ENCODE assay signal across 8 mouse cellular contexts in genomic region chr11:116221931-116222739, GRCm38 (mm10). TPM values are rescaled to one million over a fixed set of nuclear protein-coding genes. Genes with fewer than 3 reads are reported as not detected.
DNase-seq lines count a peak whose midpoint lies in the region; ATAC-seq and TF ChIP-seq lines count a peak whose summit lies in the region.

No protein-coding gene starts in this region.

- whole genome bisulfite sequencing in spleen, adult 2 months = 36% methylated on average over 53 of the region's 53 CpGs
- 20% methylated on average over 53 of the region's 53 CpGs for WGBS in intestine, embryonic 14.5 days
- 12% methylated on average over 53 of the region's 53 CpGs for WGBS in midbrain, postnatal 0 days

- no peaks in the 10 kb centered on the region for H3K9me3 ChIP-seq in intestine, embryonic 14.5 days (ENCODE audit: control insufficient read depth, low read length)
- H3K9me3 ChIP-seq in midbrain, postnatal 0 days (ENCODE audit: low read length) = no peaks in the 10 kb centered on the region; the same call in 1 of the 2 replicates

- TF ChIP-seq CTCF in spleen, adult 2 months (IDR thresholded peaks at IDR 0.05; ENCODE audit: extremely low read depth, insufficient read depth, insufficient read length, insufficient replicate concordance) = no peak
- no peak for TF ChIP-seq CTCF in midbrain, postnatal 0 days (IDR thresholded peaks at IDR 0.05)

- no peak overlapping the region for H3K27ac ChIP-seq in spleen, adult 2 months (ENCODE audit: insufficient read depth, low read length)
- H3K27ac ChIP-seq in intestine, embryonic 14.5 days (ENCODE audit: low read depth) = no peak overlapping the region
- H3K27ac ChIP-seq in midbrain, postnatal 0 days (ENCODE audit: low read depth, low read length) = no peak overlapping the region

- no peaks in the 10 kb centered on the region; the same call in 1 of the 2 replicates for H3K4me1 ChIP-seq in spleen, adult 2 months (ENCODE audit: control insufficient read depth, insufficient read depth, insufficient read length)
- H3K4me1 ChIP-seq in intestine, embryonic 14.5 days (replicated peaks; ENCODE audit: control insufficient read depth, insufficient read depth, low read length) = peaks cover 29% of the 10 kb centered on the region
- H3K4me1 ChIP-seq in midbrain, postnatal 0 days (ENCODE audit: insufficient read depth, low read length) = 0 out of 2 replicates have a peak, but pooled peaks cover 3% of the 10 kb centered on the region

- DNase-seq in adrenal gland, postnatal 10 days = peak; percentile 43
- no peak for DNase-seq in adrenal gland, adult 2 months
- no peak for DNase-seq in spleen, adult 2 months (ENCODE audit: low read depth in 1 of 2, low spot score in 2 of 2)
- no peak for DNase-seq in spleen, adult 12 weeks (ENCODE audit: low spot score)
- peak; percentile 77 for DNase-seq in intestine, embryonic 14.5 days (ENCODE audit: low spot score)
- DNase-seq in midbrain, postnatal 0 days (ENCODE audit: low spot score) = no peak

- peak overlapping the region; percentile 63 for H3K4me2 ChIP-seq in intestine, embryonic 14.5 days (ENCODE audit: low read length)
- peak overlapping the region; percentile 43 for H3K4me2 ChIP-seq in midbrain, postnatal 0 days (ENCODE audit: low read depth, low read length, poor library complexity, severe bottlenecking)

- H3K36me3 ChIP-seq in spleen, adult 2 months (ENCODE audit: control insufficient read depth, insufficient read depth, low read length) = no peaks in the 10 kb centered on the region
- no peaks in the 10 kb centered on the region for H3K36me3 ChIP-seq in intestine, embryonic 14.5 days (ENCODE audit: control insufficient read depth, insufficient read depth, low read length)
- no peaks in the 10 kb centered on the region for H3K36me3 ChIP-seq in midbrain, postnatal 0 days (ENCODE audit: insufficient read depth, low read length)

- peak overlapping the region; percentile 38 for H3K9ac ChIP-seq in intestine, embryonic 14.5 days (ENCODE audit: low read length)
- H3K9ac ChIP-seq in midbrain, postnatal 0 days (replicated peaks; ENCODE audit: low read length, poor library complexity, severe bottlenecking) = no peak overlapping the region

- ATAC-seq in intestine, embryonic 14.5 days (replicated peaks; ENCODE audit: low FRiP score, low TSS enrichment, low read depth) = no peak; the same call in 1 of the 2 replicates
- no peak for ATAC-seq in midbrain, postnatal 0 days (ENCODE audit: low FRiP score)
- ATAC-seq in megakaryocyte-erythroid progenitor cell, adult 5-6 weeks (replicated peaks; ENCODE audit: low FRiP score, low TSS enrichment, poor library complexity, severe bottlenecking) = no peak
- no peak for ATAC-seq in CD4-positive, CD25-positive, alpha-beta regulatory T cell, adult 4 months

- peak overlapping the region; percentile 0; the same call in 1 of the 2 replicates for H3K4me3 ChIP-seq in spleen, adult 2 months (ENCODE audit: extremely low read depth, insufficient read depth, insufficient read length)
- peak overlapping the region; percentile 32 for H3K4me3 ChIP-seq in intestine, embryonic 14.5 days (ENCODE audit: low read depth, low read length)
- peak overlapping the region; percentile 29 for H3K4me3 ChIP-seq in midbrain, postnatal 0 days (ENCODE audit: low read depth, low read length)

- TF ChIP-seq POLR2A in spleen, adult 2 months (IDR thresholded peaks at IDR 0.05; ENCODE audit: low read depth, low read length) = no peak

- H3K27me3 ChIP-seq in spleen, adult 2 months (ENCODE audit: control insufficient read depth, insufficient read depth, low read length) = peaks cover 2% of the 10 kb centered on the region; the same call in 1 of the 2 replicates
- peaks cover 20% of the 10 kb centered on the region; the same call in 1 of the 2 replicates for H3K27me3 ChIP-seq in intestine, embryonic 14.5 days (replicated peaks; ENCODE audit: control insufficient read depth, insufficient read depth, low read length)
- H3K27me3 ChIP-seq in midbrain, postnatal 0 days (ENCODE audit: insufficient read depth, low read length) = peaks cover 44% of the 10 kb centered on the region

RNA-seq across cellular contexts. Expression of gene Evpl, which starts 15.7 kb away (rescaled TPM):
- total RNA-seq in adrenal gland, postnatal 10 days (2021) = 1 to 10 TPM; 1.4 to 1.7 TPM
- total RNA-seq in adrenal gland, adult 2 months (2021) = 1 to 10 TPM in 1 of 2 experiments, under 1 TPM in 1; 0.43 to 1.8 TPM
- 0.49 and 0.57 TPM in 2 replicates for polyA plus RNA-seq in adrenal gland, adult 2 months (2012; rRNA removed)
- polyA plus RNA-seq in spleen, adult 2 months (2012; rRNA removed) = 0.07 and 0.18 TPM in 2 replicates
- polyA plus RNA-seq in intestine, embryonic 14.5 days (2014; fragmentation: Nextera tagmentation; extraction: Ambion mirVana) = 3.2 and 3.7 TPM in 2 replicates
- total RNA-seq in midbrain, postnatal 0 days (2014; rRNA removed) = 3.3 and 4.9 TPM in 2 replicates
- polyA plus RNA-seq in midbrain, postnatal 0 days (2015; fragmentation: Nextera tagmentation; extraction: Ambion mirVana) = 1.9 and 2.3 TPM in 2 replicates
- 0.32 TPM in 1 of 2 replicates, not detected in the other for total RNA-seq in megakaryocyte-erythroid progenitor cell, adult 5-6 weeks (2014; fragmentation: Nextera tagmentation)
- total RNA-seq in megakaryocyte-erythroid progenitor cell, adult 5-6 weeks (2017) = 0.69 and 0.80 TPM in 2 replicates
- polyA plus RNA-seq in CD4-positive, CD25-positive, alpha-beta regulatory T cell, adult 4 months (2017; shearing (Covaris generic)) = not detected

RNA-seq across cellular contexts. Expression of gene Acox1, which starts 23.3 kb away (rescaled TPM):
- 100 to 1,000 TPM; 177 to 242 TPM for total RNA-seq in adrenal gland, postnatal 10 days (2021)
- total RNA-seq in adrenal gland, adult 2 months (2021) = 100 to 1,000 TPM; 225 TPM
- 64.1 and 67.5 TPM in 2 replicates for polyA plus RNA-seq in adrenal gland, adult 2 months (2012; rRNA removed)
- polyA plus RNA-seq in spleen, adult 2 months (2012; rRNA removed) = 12.9 TPM in 2 replicates
- 33.3 and 35.1 TPM in 2 replicates for polyA plus RNA-seq in intestine, embryonic 14.5 days (2014; fragmentation: Nextera tagmentation; extraction: Ambion mirVana)
- 110 and 116 TPM in 2 replicates for total RNA-seq in midbrain, postnatal 0 days (2014; rRNA removed)
- polyA plus RNA-seq in midbrain, postnatal 0 days (2015; fragmentation: Nextera tagmentation; extraction: Ambion mirVana) = 66.1 and 69.2 TPM in 2 replicates
- total RNA-seq in megakaryocyte-erythroid progenitor cell, adult 5-6 weeks (2014; fragmentation: Nextera tagmentation) = 18.2 and 21.3 TPM in 2 replicates
- 19.9 and 27.1 TPM in 2 replicates for total RNA-seq in megakaryocyte-erythroid progenitor cell, adult 5-6 weeks (2017)
- 10 to 100 TPM; 16.9 to 24.2 TPM for polyA plus RNA-seq in CD4-positive, CD25-positive, alpha-beta regulatory T cell, adult 4 months (2017; shearing (Covaris generic))

RNA-seq across cellular contexts. Expression of gene Ten1, which starts 23.5 kb away (rescaled TPM):
- 10 to 100 TPM; 17.8 to 24.4 TPM for total RNA-seq in adrenal gland, postnatal 10 days (2021)
- 10 to 100 TPM; 24.7 to 27.3 TPM for total RNA-seq in adrenal gland, adult 2 months (2021)
- polyA plus RNA-seq in adrenal gland, adult 2 months (2012; rRNA removed) = 15.0 and 16.2 TPM in 2 replicates
- 18.3 and 24.0 TPM in 2 replicates for polyA plus RNA-seq in spleen, adult 2 months (2012; rRNA removed)
- 88.8 and 93.2 TPM in 2 replicates for polyA plus RNA-seq in intestine, embryonic 14.5 days (2014; fragmentation: Nextera tagmentation; extraction: Ambion mirVana)
- 54.2 and 60.5 TPM in 2 replicates for total RNA-seq in midbrain, postnatal 0 days (2014; rRNA removed)
- 91.2 and 101 TPM in 2 replicates for polyA plus RNA-seq in midbrain, postnatal 0 days (2015; fragmentation: Nextera tagmentation; extraction: Ambion mirVana)
- total RNA-seq in megakaryocyte-erythroid progenitor cell, adult 5-6 weeks (2014; fragmentation: Nextera tagmentation) = 82.7 and 85.5 TPM in 2 replicates
- total RNA-seq in megakaryocyte-erythroid progenitor cell, adult 5-6 weeks (2017) = 28.1 and 28.8 TPM in 2 replicates
- polyA plus RNA-seq in CD4-positive, CD25-positive, alpha-beta regulatory T cell, adult 4 months (2017; shearing (Covaris generic)) = 10 to 100 TPM; 44.6 to 49.5 TPM

RNA-seq across cellular contexts. Expression of gene Srp68, which starts 51.9 kb away (rescaled TPM):
- 10 to 100 TPM; 63.3 to 64.9 TPM for total RNA-seq in adrenal gland, postnatal 10 days (2021)
- total RNA-seq in adrenal gland, adult 2 months (2021) = 10 to 100 TPM; 70.0 to 77.0 TPM
- polyA plus RNA-seq in adrenal gland, adult 2 months (2012; rRNA removed) = 21.4 and 27.6 TPM in 2 replicates
- 25.4 and 27.0 TPM in 2 replicates for polyA plus RNA-seq in spleen, adult 2 months (2012; rRNA removed)
- 78.1 and 83.2 TPM in 2 replicates for polyA plus RNA-seq in intestine, embryonic 14.5 days (2014; fragmentation: Nextera tagmentation; extraction: Ambion mirVana)
- total RNA-seq in midbrain, postnatal 0 days (2014; rRNA removed) = 17.7 and 27.3 TPM in 2 replicates
- 47.9 and 50.9 TPM in 2 replicates for polyA plus RNA-seq in midbrain, postnatal 0 days (2015; fragmentation: Nextera tagmentation; extraction: Ambion mirVana)
- 68.2 and 80.6 TPM in 2 replicates for total RNA-seq in megakaryocyte-erythroid progenitor cell, adult 5-6 weeks (2014; fragmentation: Nextera tagmentation)
- 43.9 and 64.9 TPM in 2 replicates for total RNA-seq in megakaryocyte-erythroid progenitor cell, adult 5-6 weeks (2017)
- polyA plus RNA-seq in CD4-positive, CD25-positive, alpha-beta regulatory T cell, adult 4 months (2017; shearing (Covaris generic)) = 10 to 100 TPM; 39.5 to 53.9 TPM

RNA-seq across cellular contexts. Expression of gene Fbf1, which starts 54.2 kb away (rescaled TPM):
- total RNA-seq in adrenal gland, postnatal 10 days (2021) = 10 to 100 TPM; 26.5 to 34.4 TPM
- total RNA-seq in adrenal gland, adult 2 months (2021) = 10 to 100 TPM; 30.4 to 37.8 TPM
- polyA plus RNA-seq in adrenal gland, adult 2 months (2012; rRNA removed) = 19.5 and 21.4 TPM in 2 replicates
- polyA plus RNA-seq in spleen, adult 2 months (2012; rRNA removed) = 13.3 and 14.0 TPM in 2 replicates
- 22.8 and 23.3 TPM in 2 replicates for polyA plus RNA-seq in intestine, embryonic 14.5 days (2014; fragmentation: Nextera tagmentation; extraction: Ambion mirVana)
- total RNA-seq in midbrain, postnatal 0 days (2014; rRNA removed) = 82.2 and 83.0 TPM in 2 replicates
- polyA plus RNA-seq in midbrain, postnatal 0 days (2015; fragmentation: Nextera tagmentation; extraction: Ambion mirVana) = 38.6 and 43.7 TPM in 2 replicates
- 27.2 and 30.0 TPM in 2 replicates for total RNA-seq in megakaryocyte-erythroid progenitor cell, adult 5-6 weeks (2014; fragmentation: Nextera tagmentation)
- total RNA-seq in megakaryocyte-erythroid progenitor cell, adult 5-6 weeks (2017) = 21.6 and 32.0 TPM in 2 replicates
- 1 to 10 TPM; 2.8 to 5.2 TPM for polyA plus RNA-seq in CD4-positive, CD25-positive, alpha-beta regulatory T cell, adult 4 months (2017; shearing (Covaris generic))

Comparison
In these comparisons a context has a peak if more than half of its experiments do, and no peak if none do; other contexts are left out.
1. DNase-seq: peak in adrenal gland, postnatal 10 days (single experiment) and intestine, embryonic 14.5 days (single experiment); none in adrenal gland, adult 2 months (single experiment), spleen, adult 2 months (0 of 2), spleen, adult 12 weeks (single experiment) and midbrain, postnatal 0 days (single experiment).
2. Peak in every context shown above with its lines, with median percentiles within 50 percentile points of each other: H3K4me3 ChIP-seq.